Mouse (Mus musculus): Measurements from ENCODE around the gene Tomm7. TPM values are rescaled to one million over a fixed set of nuclear protein-coding genes. Genes with fewer than 3 reads are reported as not detected.
"Not testable (repeated sequence)": the region's sequence is repeated elsewhere in the genome, so short reads cannot be mapped to it uniquely, and the experiment has no call there.

Gene Tomm7
- not detected in 2 replicates for polyA plus RNA-seq (2012; ENCODE audit: insufficient read depth, insufficient read length, low replicate concordance, missing spikeins)

DNA sequence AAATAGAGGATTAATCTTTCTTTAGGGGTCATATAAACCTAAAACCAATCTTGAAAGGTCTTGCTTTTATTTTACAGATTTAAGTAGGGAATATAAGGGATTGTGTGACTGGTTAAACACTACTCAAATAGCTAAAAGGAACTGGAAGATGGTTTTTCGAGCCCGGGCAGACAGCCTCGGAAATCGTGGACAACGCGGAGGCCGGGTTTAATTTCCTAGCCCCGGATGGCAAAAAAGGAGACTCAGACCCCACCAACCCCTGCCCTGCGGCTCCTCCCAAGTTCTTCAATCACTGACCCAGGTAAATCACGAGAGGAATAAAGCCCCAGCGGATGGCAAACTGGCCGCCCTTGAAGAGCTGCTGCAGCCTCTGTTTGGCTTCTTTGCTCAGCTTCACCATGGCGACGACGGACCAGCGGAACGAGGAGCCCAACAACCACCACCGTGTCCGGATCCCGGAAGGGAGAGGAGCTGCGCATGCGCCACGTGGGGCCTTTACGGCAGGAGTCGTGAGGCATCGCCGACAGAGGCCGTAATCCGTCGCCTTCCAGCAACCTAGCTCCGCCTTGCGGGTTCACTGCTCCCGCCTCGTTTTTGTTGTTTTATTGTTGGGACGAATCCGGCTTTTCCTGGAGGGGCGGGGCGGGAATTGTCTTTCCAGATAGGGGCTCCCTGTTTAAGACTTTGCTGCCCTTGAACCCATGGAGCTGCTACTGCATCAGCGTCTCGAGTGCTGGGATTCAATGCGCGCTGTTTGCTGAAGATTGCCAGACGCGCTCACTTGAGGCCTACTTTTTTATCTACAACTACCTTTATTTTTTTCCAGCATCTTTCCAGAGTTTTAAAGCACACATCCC lies at the start of gene Tomm7:
Tomm7 (minus strand) TSS at position 488 of the 857 bp plus-strand sequence.
- Histone ChIP-seq H3K4me1 (ENCODE audit: control insufficient read depth, insufficient read depth, low read length) (peaks cover 4% of the 10 kb centered on the region; the same call in 1 of the 2 replicates), H3K27ac (ENCODE audit: insufficient read depth, low read depth, low read length) (peak within 1 kb of the TSS; percentile 89), H3K4me3 (ENCODE audit: insufficient read depth, low read depth, low read length) (peak within 1 kb of the TSS; percentile 83)
- WGBS = under 1% methylated on average over 44 of the region's 44 CpGs
- TF ChIP-seq CTCF (IDR thresholded peaks at IDR 0.05; ENCODE audit: insufficient read depth, low read depth, low read length) = no peak
- peak; percentile 69 for TF ChIP-seq POLR2A (IDR thresholded peaks at IDR 0.05; ENCODE audit: insufficient read depth, low read depth, low read length)

DNA sequence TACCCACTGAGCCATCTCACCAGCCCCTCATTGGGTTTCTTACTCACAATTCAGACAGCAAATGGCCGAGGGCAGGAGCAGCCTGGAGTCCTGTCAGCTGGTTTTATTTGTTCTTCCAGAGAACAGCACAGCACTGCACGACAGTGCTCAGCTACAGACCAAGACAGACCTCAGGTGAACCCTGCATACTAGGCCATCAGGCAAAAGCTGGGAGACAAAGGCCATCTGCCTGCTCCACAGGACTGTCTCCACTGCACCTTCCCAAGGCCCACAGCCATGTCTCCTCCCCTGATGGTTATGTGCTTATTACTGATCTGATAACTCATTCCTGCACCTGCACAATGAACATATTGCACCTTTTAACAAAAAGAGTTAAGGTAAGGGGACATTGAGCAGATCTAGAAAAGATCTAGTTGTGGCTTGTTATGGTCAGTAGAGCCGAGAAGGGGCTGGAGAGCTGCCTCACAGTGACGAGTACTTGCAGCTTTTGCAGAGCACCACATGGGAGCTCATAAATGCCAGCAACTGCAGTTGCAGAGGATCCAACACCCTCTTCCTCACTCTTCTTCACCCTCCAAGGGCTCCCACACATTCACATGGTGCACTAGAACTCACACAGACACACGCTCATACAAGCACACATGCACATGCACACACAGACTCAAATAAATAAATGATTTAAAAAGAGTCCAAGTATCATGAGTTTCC lies 49.3 kb upstream of the Tomm7 start:
- TF ChIP-seq CTCF (IDR thresholded peaks at IDR 0.05; ENCODE audit: insufficient read depth, low read depth, low read length) = no peak
- no peak for TF ChIP-seq POLR2A (IDR thresholded peaks at IDR 0.05; ENCODE audit: insufficient read depth, low read depth, low read length)
- Histone ChIP-seq H3K27ac (ENCODE audit: insufficient read depth, low read depth, low read length) (no peak overlapping the region), H3K4me3 (ENCODE audit: insufficient read depth, low read depth, low read length) (no peak overlapping the region), H3K4me1 (ENCODE audit: control insufficient read depth, insufficient read depth, low read length) (no peaks in the 10 kb centered on the region)
- 84% methylated on average over 5 of the region's 5 CpGs for WGBS

DNA sequence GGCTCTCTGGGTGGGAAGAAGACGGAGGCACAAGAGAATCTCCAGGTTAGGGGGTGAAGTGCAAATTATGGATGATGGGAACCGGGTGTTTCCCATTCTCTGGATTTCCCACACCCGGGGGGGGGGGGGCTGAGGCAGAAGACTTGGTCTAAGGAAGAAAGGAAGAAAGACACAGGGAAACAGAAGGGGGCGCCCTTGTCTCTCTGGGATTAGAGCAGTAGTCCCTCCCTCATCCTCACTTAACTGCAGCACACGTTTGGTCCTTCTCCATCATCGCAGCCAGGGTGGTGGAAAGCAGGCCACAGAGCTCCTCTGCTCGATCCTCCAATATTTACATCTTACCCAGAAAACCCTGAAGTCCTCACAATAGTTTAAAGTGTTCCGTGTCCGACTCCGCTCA lies 46.8 kb upstream of the Tomm7 start:
- TF ChIP-seq POLR2A (IDR thresholded peaks at IDR 0.05; ENCODE audit: insufficient read depth, low read depth, low read length) (no peak), CTCF (IDR thresholded peaks at IDR 0.05; ENCODE audit: insufficient read depth, low read depth, low read length) (peak; percentile 39; the same call in 1 of the 2 replicates)
- WGBS = 39% methylated on average over 10 of the region's 10 CpGs
- no peaks in the 10 kb centered on the region for H3K4me1 ChIP-seq (ENCODE audit: control insufficient read depth, insufficient read depth, low read length)
- H3K4me3 ChIP-seq (ENCODE audit: insufficient read depth, low read depth, low read length) = no peak overlapping the region
- H3K27ac ChIP-seq (ENCODE audit: insufficient read depth, low read depth, low read length) = no peak overlapping the region

DNA sequence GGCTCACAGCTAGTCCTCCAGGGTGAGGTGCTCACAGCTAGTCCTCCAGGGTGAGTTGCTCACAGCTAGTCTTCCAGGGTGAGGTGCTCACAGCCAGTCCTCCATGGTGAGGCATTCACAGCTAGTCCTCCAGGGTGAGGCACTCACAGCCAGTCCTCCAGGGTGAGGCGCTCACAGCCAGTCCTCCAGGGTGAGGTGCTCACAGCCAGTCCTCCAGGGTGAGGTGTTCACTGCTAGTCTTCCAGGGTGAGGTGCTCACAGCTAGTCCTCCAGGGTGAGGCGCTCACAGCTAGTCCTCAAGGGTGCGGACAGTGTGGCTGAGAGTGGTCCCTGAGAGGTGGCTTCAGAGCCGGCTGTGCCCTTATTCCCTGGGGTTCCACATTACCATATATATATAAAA lies 45.5 kb upstream of the Tomm7 start:
- Histone ChIP-seq H3K27ac (ENCODE audit: insufficient read depth, low read depth, low read length) (no peak overlapping the region), H3K4me3 (ENCODE audit: insufficient read depth, low read depth, low read length) (no peak overlapping the region), H3K4me1 (ENCODE audit: control insufficient read depth, insufficient read depth, low read length) (no peaks in the 10 kb centered on the region)
- WGBS = 87% methylated on average over 4 of the region's 4 CpGs
- TF ChIP-seq POLR2A (IDR thresholded peaks at IDR 0.05; ENCODE audit: insufficient read depth, low read depth, low read length) = no peak
- no peak for TF ChIP-seq CTCF (IDR thresholded peaks at IDR 0.05; ENCODE audit: insufficient read depth, low read depth, low read length)

DNA sequence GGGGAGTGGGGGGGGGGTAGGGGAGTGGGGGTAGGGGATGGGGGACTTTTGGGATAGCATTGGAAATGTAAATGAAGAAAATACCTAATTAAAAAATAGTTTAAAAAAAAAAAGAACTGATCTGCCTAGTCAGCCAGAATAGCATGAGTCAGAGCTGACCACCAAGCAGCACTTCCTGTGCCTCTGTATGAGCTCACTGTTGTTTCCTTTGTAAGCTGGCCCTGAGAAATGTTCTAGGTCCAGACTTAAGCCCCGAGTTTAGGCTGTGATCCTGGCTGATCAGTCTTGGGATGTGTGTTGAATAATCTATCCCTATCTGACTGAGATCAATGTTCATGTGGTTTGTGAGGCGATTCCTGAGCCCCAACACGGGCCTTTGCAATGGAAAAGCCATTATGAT lies 43.1 kb upstream of the Tomm7 start:
- Histone ChIP-seq H3K27ac (ENCODE audit: insufficient read depth, low read depth, low read length) (no peak overlapping the region), H3K4me3 (ENCODE audit: insufficient read depth, low read depth, low read length) (no peak overlapping the region), H3K4me1 (ENCODE audit: control insufficient read depth, insufficient read depth, low read length) (no peaks in the 10 kb centered on the region)
- TF ChIP-seq POLR2A (IDR thresholded peaks at IDR 0.05; ENCODE audit: insufficient read depth, low read depth, low read length) = no peak
- TF ChIP-seq CTCF (IDR thresholded peaks at IDR 0.05; ENCODE audit: insufficient read depth, low read depth, low read length) = no peak
- WGBS = 79% methylated on average over 3 of the region's 3 CpGs

DNA sequence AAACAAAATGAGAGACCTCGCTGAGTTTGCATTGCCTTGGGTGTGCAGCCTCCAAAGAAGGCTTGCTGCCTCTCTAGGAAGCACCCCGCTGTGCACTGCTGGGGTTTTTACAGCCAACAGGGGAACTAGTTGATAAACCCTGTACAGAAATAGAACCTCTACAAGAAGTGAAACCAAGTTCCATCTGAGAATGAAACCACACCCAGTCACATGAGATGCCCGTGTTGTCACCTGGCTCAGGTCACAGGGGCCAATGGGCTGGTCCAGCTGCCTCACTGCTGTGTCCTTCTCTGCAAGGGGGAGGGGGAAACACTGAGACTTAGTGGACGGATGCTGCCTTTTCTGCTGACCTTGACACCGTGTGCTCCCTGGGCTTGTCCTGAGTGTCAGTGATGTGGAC lies 30.5 kb upstream of the Tomm7 start:
- Histone ChIP-seq H3K4me1 (ENCODE audit: control insufficient read depth, insufficient read depth, low read length) (peaks cover 19% of the 10 kb centered on the region), H3K27ac (ENCODE audit: insufficient read depth, low read depth, low read length) (peak overlapping the region; percentile 89), H3K4me3 (ENCODE audit: insufficient read depth, low read depth, low read length) (no peak overlapping the region)
- WGBS = 53% methylated on average over 5 of the region's 5 CpGs
- TF ChIP-seq CTCF (IDR thresholded peaks at IDR 0.05; ENCODE audit: insufficient read depth, low read depth, low read length) (no peak), POLR2A (IDR thresholded peaks at IDR 0.05; ENCODE audit: insufficient read depth, low read depth, low read length) (no peak)

DNA sequence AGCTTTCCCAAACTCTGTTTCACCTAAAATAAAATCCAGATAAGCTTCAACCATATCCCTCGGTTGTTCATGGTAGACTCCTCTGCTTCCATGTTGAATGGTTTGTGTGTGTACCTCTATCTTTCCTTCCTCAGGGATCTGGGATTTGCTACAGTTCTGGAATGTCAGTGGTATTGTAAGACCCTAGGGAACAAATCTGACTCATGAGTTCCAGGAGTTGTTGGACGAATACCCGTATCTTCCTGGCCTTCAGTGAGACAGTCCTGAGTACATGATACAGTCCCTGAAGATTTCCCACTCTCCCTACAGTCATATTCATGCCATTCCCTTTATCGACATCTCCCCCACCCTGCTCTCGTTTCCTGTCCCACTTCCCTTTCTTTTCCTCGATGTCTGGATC lies 28.6 kb upstream of the Tomm7 start:
- no peak overlapping the region for H3K4me3 ChIP-seq (ENCODE audit: insufficient read depth, low read depth, low read length)
- WGBS = 75% methylated on average over 6 of the region's 6 CpGs
- TF ChIP-seq POLR2A (IDR thresholded peaks at IDR 0.05; ENCODE audit: insufficient read depth, low read depth, low read length) = no peak
- TF ChIP-seq CTCF (IDR thresholded peaks at IDR 0.05; ENCODE audit: insufficient read depth, low read depth, low read length) = no peak
- peaks cover 16% of the 10 kb centered on the region for H3K4me1 ChIP-seq (ENCODE audit: control insufficient read depth, insufficient read depth, low read length)
- no peak overlapping the region for H3K27ac ChIP-seq (ENCODE audit: insufficient read depth, low read depth, low read length)

DNA sequence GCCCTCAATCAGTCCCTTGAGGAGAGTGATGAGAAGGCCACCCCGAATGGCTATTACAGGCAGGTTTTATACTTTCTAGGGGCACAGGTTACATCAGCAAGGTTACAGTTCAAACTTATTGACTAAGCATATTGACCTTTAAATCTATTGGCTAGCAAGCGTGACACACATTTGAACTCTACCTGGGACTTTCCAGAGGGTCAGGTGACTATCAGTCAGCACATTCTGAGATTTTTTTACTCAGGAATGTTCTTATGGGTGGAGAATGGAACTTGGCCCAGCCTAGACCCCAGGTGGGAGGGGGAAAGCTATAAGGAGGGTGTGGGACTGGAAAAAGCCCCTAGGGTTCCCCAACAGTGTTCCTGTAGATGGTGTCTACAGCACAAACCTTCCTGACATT lies 27.4 kb upstream of the Tomm7 start:
- peaks cover 13% of the 10 kb centered on the region for H3K4me1 ChIP-seq (ENCODE audit: control insufficient read depth, insufficient read depth, low read length)
- WGBS = 93% methylated on average over 2 of the region's 2 CpGs
- H3K27ac ChIP-seq (ENCODE audit: insufficient read depth, low read depth, low read length); H3K4me3 ChIP-seq (ENCODE audit: insufficient read depth, low read depth, low read length): not testable (repeated sequence)

DNA sequence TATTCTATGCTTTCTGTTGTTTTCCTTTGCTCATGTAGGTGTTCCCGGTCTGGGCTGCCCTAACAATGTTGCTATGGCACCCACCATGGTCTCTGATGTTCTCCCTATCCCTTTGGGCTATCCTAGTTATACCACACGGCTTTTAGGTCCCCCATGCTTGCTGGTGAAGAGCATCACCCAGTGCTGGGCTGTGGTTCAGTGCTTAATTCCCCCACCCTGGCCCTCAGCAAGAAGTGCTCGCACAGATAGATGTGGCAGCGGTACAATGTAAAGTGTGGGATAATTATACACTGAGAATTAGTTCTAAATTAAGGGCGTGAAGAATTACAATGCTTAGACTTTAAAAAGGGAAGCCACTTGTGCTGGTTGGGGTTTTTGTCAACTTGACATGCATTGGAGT lies 22.0 kb upstream of the Tomm7 start:
- Histone ChIP-seq H3K4me1 (ENCODE audit: control insufficient read depth, insufficient read depth, low read length) (peaks cover 21% of the 10 kb centered on the region), H3K27ac (ENCODE audit: insufficient read depth, low read depth, low read length) (peak overlapping the region; percentile 83), H3K4me3 (ENCODE audit: insufficient read depth, low read depth, low read length) (no peak overlapping the region)
- 34% methylated on average over 5 of the region's 5 CpGs for WGBS
- TF ChIP-seq CTCF (IDR thresholded peaks at IDR 0.05; ENCODE audit: insufficient read depth, low read depth, low read length) (no peak), POLR2A (IDR thresholded peaks at IDR 0.05; ENCODE audit: insufficient read depth, low read depth, low read length) (no peak)

All from olfactory bulb, adult 2 months (tissue).